8 mouse cellular contexts compared by ENCODE assay signal in genomic region chrX:13242320-13243096, GRCm38 (mm10). TPM values are rescaled to one million over a fixed set of nuclear protein-coding genes. Genes with fewer than 3 reads are reported as not detected.
DNase-seq lines count a peak whose midpoint lies in the region; ATAC-seq and TF ChIP-seq lines count a peak whose summit lies in the region.

No protein-coding gene starts in this region.

- intact Hi-C loops in gastrocnemius, adult 2 months (cut with DNase I) = no loop called here

- ATAC-seq in common myeloid progenitor, adult 5-6 weeks (replicated peaks; ENCODE audit: low read depth, poor library complexity, severe bottlenecking) = peak; percentile 79
- ATAC-seq in hindbrain, postnatal 0 days = peak; percentile 96
- peak; percentile 78 for ATAC-seq in megakaryocyte, adult 5-6 weeks (ENCODE audit: poor library complexity, severe bottlenecking)

- 20% methylated on average over 24 of the region's 24 CpGs for WGBS in hindbrain, postnatal 0 days

- H3K4me1 ChIP-seq in hindbrain, postnatal 0 days (ENCODE audit: insufficient read depth, low read length) = no peaks in the 10 kb centered on the region; the same call in 1 of the 2 replicates

- peak overlapping the region; percentile 84 for H3K27ac ChIP-seq in gastrocnemius, adult 2 months
- H3K27ac ChIP-seq in hindbrain, postnatal 0 days = peak overlapping the region; percentile 96

- no peak for TF ChIP-seq CTCF in gastrocnemius, adult 2 months (IDR thresholded peaks at IDR 0.05)
- TF ChIP-seq CTCF in hindbrain, postnatal 0 days (IDR thresholded peaks at IDR 0.05; ENCODE audit: low read depth) = no peak

- H3K27me3 ChIP-seq in hindbrain, postnatal 0 days (ENCODE audit: insufficient read depth, low read length) = no peaks in the 10 kb centered on the region

- peak overlapping the region; percentile 56 for H3K9ac ChIP-seq in hindbrain, postnatal 0 days (replicated peaks; ENCODE audit: low read length)

- H3K36me3 ChIP-seq in hindbrain, postnatal 0 days (ENCODE audit: insufficient read depth, low read length) = no peaks in the 10 kb centered on the region

- no peaks in the 10 kb centered on the region for H3K9me3 ChIP-seq in hindbrain, postnatal 0 days (ENCODE audit: low read length)

- peak overlapping the region; percentile 69 for H3K4me3 ChIP-seq in gastrocnemius, adult 2 months
- H3K4me3 ChIP-seq in hindbrain, postnatal 0 days (ENCODE audit: low read length) = peak overlapping the region; percentile 30

- DNase-seq in T-cell, adult 2 months (ENCODE audit: low spot score) = peak; percentile 47
- peak; percentile 83 for DNase-seq in gastrocnemius, adult 2 months
- peak; percentile 91 for DNase-seq in hindbrain, postnatal 0 days (ENCODE audit: low spot score)
- DNase-seq in left cerebral cortex, adult 8-10 months (ENCODE audit: low spot score in 2 of 2) = peak; percentile 56 to 81
- DNase-seq in right cerebral cortex, postnatal 10 days (ENCODE audit: low spot score in 2 of 2) = peak; percentile 88 to 90
- peak; percentile 80 for DNase-seq in urinary bladder, postnatal 14 days (ENCODE audit: low spot score)

- peak overlapping the region; percentile 55 for H3K4me2 ChIP-seq in hindbrain, postnatal 0 days (ENCODE audit: low read depth, low read length)

RNA-seq across cellular contexts. Expression of gene Ddx3x, which starts 38.3 kb away (rescaled TPM):
- 557 and 585 TPM in 2 replicates for total RNA-seq in common myeloid progenitor, adult 5-6 weeks (2017)
- 100 to 1,000 TPM; 138 to 199 TPM for total RNA-seq in gastrocnemius, adult 2 months (2021)
- total RNA-seq in hindbrain, postnatal 0 days (2014; rRNA removed) = 92.2 and 103 TPM in 2 replicates
- 91.7 and 110 TPM in 2 replicates for polyA plus RNA-seq in hindbrain, postnatal 0 days (2015; fragmentation: Nextera tagmentation; extraction: Ambion mirVana)
- 100 to 1,000 TPM; 167 to 255 (median 212) TPM for total RNA-seq in left cerebral cortex, adult 8-10 months (2022)
- 177 and 179 TPM in 2 replicates for total RNA-seq in megakaryocyte, adult 5-6 weeks (2015)
- total RNA-seq in megakaryocyte, adult 5-6 weeks (2017) = 384 and 435 TPM in 2 replicates

Comparison
In these comparisons a context has a peak if more than half of its experiments do, and no peak if none do; other contexts are left out.
1. Peak in every context shown above with its lines: DNase-seq, ATAC-seq, H3K4me3 ChIP-seq and H3K27ac ChIP-seq.